Mouse (Mus musculus) MEL (cell line): ENCODE data around the gene Acta1.

ENCODE experiments used
- ELF1 ChIP-seq: IDR thresholded peaks from 2 replicates; pipeline ENCODE4 v1.6.1; 2014; ENCODE audit warnings: low read depth, mild to moderate bottlenecking, inconsistent platforms, low read length, improper control_type of control experiment, moderate library complexity
- HCFC1 ChIP-seq: IDR thresholded peaks from 2 replicates; pipeline ENCODE4 v1.6.1; 2012; ENCODE audit warnings: low read depth, mild to moderate bottlenecking, inconsistent platforms, low read length, improper control_type of control experiment, moderate library complexity

GRCm38 (mm10) chr8:123895680-123896365 lies 1.3 kb upstream of the Acta1 start:
- TF ChIP-seq ELF1 (no peak), HCFC1 (no peak)
